14 mouse cellular contexts compared by ENCODE assay signal in the genomic region with DNA sequence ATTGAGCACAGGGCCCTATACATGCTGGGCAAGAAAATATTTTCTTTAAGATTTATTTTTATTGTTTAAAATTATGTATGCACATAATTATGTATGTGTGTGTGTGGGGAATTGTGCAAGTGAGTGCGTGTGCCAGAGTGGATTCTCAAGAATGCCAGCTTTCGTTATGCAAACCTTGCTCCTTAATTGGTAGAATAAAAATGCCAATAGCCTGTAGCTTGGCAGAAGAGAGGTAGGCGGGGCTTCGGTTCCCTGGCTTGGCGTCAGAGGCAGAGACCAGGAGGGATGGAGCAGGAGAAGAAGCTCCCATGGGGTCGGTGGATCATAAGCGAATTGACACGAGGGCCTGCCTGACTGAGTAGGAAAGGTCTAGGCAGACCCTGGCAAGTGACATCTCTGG. TPM values are rescaled to one million over a fixed set of nuclear protein-coding genes. Genes with fewer than 3 reads are reported as not detected.
DNase-seq lines count a peak whose midpoint lies in the region; TF ChIP-seq lines count a peak whose summit lies in the region.
"Had no signal": no experiment of that assay in that cellular context is flagged by ENCODE, and none has a peak within 500 bp of the region (broad histone marks: within the 10 kb centered on the region; RNA-seq: fewer than 3 reads in every experiment).

No protein-coding gene starts in this region.

- no peak for TF ChIP-seq CTCF in brain, embryonic 14.5 days (IDR thresholded peaks at IDR 0.05; ENCODE audit: borderline replicate concordance, extremely low read depth, insufficient read depth, insufficient read length)

- DNase-seq in cerebellum, postnatal 10 days: peak; percentile 49 to 66
- DNase-seq in cerebellum, adult 18-20 months: no peak
- peak; percentile 34 for DNase-seq in lung, postnatal 10 days
- no peak for DNase-seq in lung, postnatal 14 days
- peak; percentile 50 for DNase-seq in Muller cell, postnatal 12 days (ENCODE audit: inconsistent ontology term)
- peak; percentile 61 for DNase-seq in brain, embryonic 14.5 days (ENCODE audit: low read depth)
- DNase-seq in spleen, postnatal 4 days (ENCODE audit: low spot score in 2 of 2): no peak
- DNase-seq: B cell, adult 2 months; cerebellum, adult 11-12 months; cerebellum, postnatal 36 days; heart, postnatal 14 days; kidney, adult 2 months; kidney, postnatal 36 days; right cerebral cortex, postnatal 14 days had no signal

- no peak for TF ChIP-seq POLR2A in brain, embryonic 14.5 days (IDR thresholded peaks at IDR 0.05; ENCODE audit: borderline replicate concordance, extremely low read depth, insufficient read depth, insufficient read length, poor library complexity, severe bottlenecking)

RNA-seq across cellular contexts. Expression of gene Cyb5b, which starts 42.2 kb away (rescaled TPM):
- polyA plus RNA-seq in brain, embryonic 14.5 days (2012; rRNA removed): 83.6 and 99.0 TPM in 2 replicates

Comparison
In these comparisons a context has a peak if more than half of its experiments do, and no peak if none do; other contexts are left out.
1. DNase-seq: peak in cerebellum, postnatal 10 days (2 of 2), lung, postnatal 10 days (single experiment), Muller cell, postnatal 12 days (single experiment) and brain, embryonic 14.5 days (single experiment); none in cerebellum, adult 18-20 months (0 of 2), lung, postnatal 14 days (single experiment) and spleen, postnatal 4 days (0 of 2).